Mouse (Mus musculus) liver, embryonic 11.5 days (tissue): ENCODE measurements around the gene Shisa6. TPM values are rescaled to one million over a fixed set of nuclear protein-coding genes. Genes with fewer than 3 reads are reported as not detected.
A peak's percentile ranks its signal among the peaks of the same experiment; 100 is the strongest.

Source experiments
- ATAC-seq: fragments of 200-750 bp; cut with Nextera tagmentation; replicated peaks from 2 replicates; pipeline ENCODE4 v1.8.0; 2017; ENCODE audit warnings: moderate number of reproducible peaks, mild to moderate bottlenecking, moderate TSS enrichment, moderate library complexity; ENCODE audit not compliant: low FRiP score
- DNase-seq: peaks from one replicate; pipeline ENCODE4 v3.0.0-alpha.2; 2017; ENCODE audit warnings: low spot score
- H3K27ac ChIP-seq: fragments of 300-500 bp; sonication (generic); 2 replicates; pipeline ENCODE4 v1.5.1; 2014; ENCODE audit warnings: mild to moderate bottlenecking, low read depth, low read length, control low read depth
- H3K27me3 ChIP-seq: fragments of 300-500 bp; sonication (generic); replicated peaks from 2 replicates; pipeline ENCODE4 v1.6.1; 2014; ENCODE audit warnings: low read length, mixed read lengths; ENCODE audit not compliant: control insufficient read depth, insufficient read depth
- H3K36me3 ChIP-seq: fragments of 300-500 bp; sonication (generic); 2 replicates; pipeline ENCODE4 v1.6.1; 2014; ENCODE audit warnings: mild to moderate bottlenecking, low read length, moderate library complexity, mixed read lengths; ENCODE audit not compliant: control insufficient read depth, insufficient read depth
- H3K4me1 ChIP-seq: fragments of 300-500 bp; sonication (generic); replicated peaks from 2 replicates; pipeline ENCODE4 v1.6.1; 2014; ENCODE audit warnings: low read length, mixed read lengths; ENCODE audit not compliant: control insufficient read depth, insufficient read depth
- H3K4me2 ChIP-seq: fragments of 300-500 bp; sonication (generic); 2 replicates; pipeline ENCODE4 v1.6.1; 2014; ENCODE audit warnings: mild to moderate bottlenecking, control low read depth, moderate library complexity
- H3K4me3 ChIP-seq: fragments of 300-500 bp; sonication (generic); 2 replicates; pipeline ENCODE4 v1.5.1; 2014; ENCODE audit warnings: low read depth, low read length, control low read depth
- H3K9ac ChIP-seq: fragments of 300-500 bp; sonication (generic); 2 replicates; pipeline ENCODE4 v1.6.1; 2014; ENCODE audit warnings: low read depth, low read length, control low read depth
- H3K9me3 ChIP-seq: fragments of 300-500 bp; sonication (generic); 2 replicates; pipeline ENCODE4 v1.6.1; 2016; ENCODE audit warnings: low read length, inconsistent platforms, mixed read lengths; ENCODE audit not compliant: control insufficient read depth
- WGBS: fragments of 180-500 bp; shearing (Covaris S2); extraction: QIAGEN DNeasy Blood & Tissue Kit; methylation state at CpG from one replicate; pipeline ENCODE4 v1.1.7; 2014; 5-methylcytosine and 5-hydroxymethylcytosine counted together
- polyA plus RNA-seq: library from polyadenylated mRNA; unstranded; fragments of >200 nt; fragmentation: Nextera tagmentation; extraction: Ambion mirVana; gene quantifications from 2 replicates; pipeline ENCODE4 v1.2.1, GENCODE M21; 2014

Shisa6 gene
- polyA plus RNA-seq, 1 experiment from 2014 or later, result 0.22 TPM

- Histone ChIP-seq H3K27me3 (no peaks in the 10 kb centered on the region), H3K4me3 (no peak overlapping the region), H3K9ac (no peak overlapping the region), H3K9me3 (no peaks in the 10 kb centered on the region), H3K4me1 (no peaks in the 10 kb centered on the region), H3K4me2 (no peak overlapping the region), H3K27ac (no peak overlapping the region), H3K36me3 (no peaks in the 10 kb centered on the region)
- no peak for DNase-seq
- WGBS, result 87% methylated on average over 7 of the region's 7 CpGs
- ATAC-seq, result no peak
Observed at GRCm38 (mm10) chr11:66312764-66313163, 213.0 kb downstream of the Shisa6 start.

- Histone ChIP-seq H3K4me1 (no peaks in the 10 kb centered on the region), H3K27ac (no peak overlapping the region), H3K27me3 (no peaks in the 10 kb centered on the region), H3K4me3 (no peak overlapping the region), H3K36me3 (no peaks in the 10 kb centered on the region), H3K9me3 (no peaks in the 10 kb centered on the region), H3K9ac (no peak overlapping the region), H3K4me2 (no peak overlapping the region)
- 74% methylated on average over 1 of the region's 1 CpGs for WGBS
- DNase-seq (no peak), ATAC-seq (no peak)
Observed at GRCm38 (mm10) chr11:66304396-66304795, 221.4 kb downstream of the Shisa6 start.

GRCm38 (mm10) chr11:66274707-66275081 lies 251.1 kb downstream of the Shisa6 start:
- Histone ChIP-seq H3K4me3 (no peak overlapping the region), H3K4me2 (no peak overlapping the region), H3K27me3 (no peaks in the 10 kb centered on the region), H3K9me3 (no peaks in the 10 kb centered on the region), H3K27ac (no peak overlapping the region), H3K4me1 (no peaks in the 10 kb centered on the region), H3K36me3 (no peaks in the 10 kb centered on the region), H3K9ac (no peak overlapping the region)
- DNase-seq (no peak), ATAC-seq (no peak)
- WGBS, result 83% methylated on average over 2 of the region's 2 CpGs

GRCm38 (mm10) chr11:66273904-66274706 lies 251.7 kb downstream of the Shisa6 start:
- Histone ChIP-seq H3K4me2 (no peak overlapping the region), H3K27ac (no peak overlapping the region), H3K36me3 (no peaks in the 10 kb centered on the region), H3K4me1 (no peaks in the 10 kb centered on the region), H3K9me3 (no peaks in the 10 kb centered on the region), H3K27me3 (no peaks in the 10 kb centered on the region), H3K9ac (no peak overlapping the region), H3K4me3 (no peak overlapping the region)
- 63% methylated on average over 8 of the region's 8 CpGs for whole genome bisulfite sequencing
- ATAC-seq (no peak), DNase-seq (no peak)

- Histone ChIP-seq H3K36me3 (no peaks in the 10 kb centered on the region), H3K9me3 (no peaks in the 10 kb centered on the region), H3K4me3 (no peak overlapping the region), H3K4me2 (no peak overlapping the region), H3K4me1 (no peaks in the 10 kb centered on the region), H3K27me3 (no peaks in the 10 kb centered on the region), H3K9ac (no peak overlapping the region), H3K27ac (no peak overlapping the region)
- DNase-seq, result no peak
- ATAC-seq, result no peak
- WGBS, result 58% methylated on average over 3 of the region's 3 CpGs
Observed at GRCm38 (mm10) chr11:66267029-66267428, 258.7 kb downstream of the Shisa6 start.

- Histone ChIP-seq H3K4me2 (no peak overlapping the region), H3K36me3 (no peaks in the 10 kb centered on the region), H3K9ac (no peak overlapping the region), H3K4me3 (no peak overlapping the region), H3K4me1 (no peaks in the 10 kb centered on the region), H3K9me3 (no peaks in the 10 kb centered on the region), H3K27ac (no peak overlapping the region), H3K27me3 (no peaks in the 10 kb centered on the region)
- WGBS, result 35% methylated on average over 1 of the region's 1 CpGs
- DNase-seq (no peak), ATAC-seq (no peak)
Observed at GRCm38 (mm10) chr11:66265336-66265990, 260.3 kb downstream of the Shisa6 start.

GRCm38 (mm10) chr11:66260205-66260604 lies 265.6 kb downstream of the Shisa6 start:
- ATAC-seq (no peak), DNase-seq (no peak)
- Histone ChIP-seq H3K27me3 (no peaks in the 10 kb centered on the region), H3K9me3 (no peaks in the 10 kb centered on the region), H3K36me3 (no peaks in the 10 kb centered on the region), H3K27ac (no peak overlapping the region), H3K9ac (no peak overlapping the region), H3K4me2 (no peak overlapping the region), H3K4me3 (no peak overlapping the region), H3K4me1 (no peaks in the 10 kb centered on the region)
- WGBS, result 66% methylated on average over 2 of the region's 2 CpGs

- no peak overlapping the region for H3K4me2 ChIP-seq
- H3K9me3 ChIP-seq, result no peaks in the 10 kb centered on the region
- H3K36me3 ChIP-seq, result no peaks in the 10 kb centered on the region
- H3K4me3 ChIP-seq, result no peak overlapping the region
- WGBS, result 11% methylated on average over 3 of the region's 3 CpGs
- DNase-seq, result peak; percentile 44
- no peaks in the 10 kb centered on the region for H3K4me1 ChIP-seq
- no peaks in the 10 kb centered on the region for H3K27me3 ChIP-seq
- H3K9ac ChIP-seq, result no peak overlapping the region
- no peak overlapping the region for H3K27ac ChIP-seq
- no peak for ATAC-seq
Observed at GRCm38 (mm10) chr11:66258851-66259250, 266.9 kb downstream of the Shisa6 start.

- 86% methylated on average over 5 of the region's 5 CpGs for WGBS
- H3K27ac ChIP-seq, result no peak overlapping the region
- DNase-seq, result no peak
- no peak for ATAC-seq
- H3K9me3 ChIP-seq, result no peaks in the 10 kb centered on the region
- H3K9ac ChIP-seq, result no peak overlapping the region
- H3K4me1 ChIP-seq, result no peaks in the 10 kb centered on the region
- no peak overlapping the region for H3K4me3 ChIP-seq
- no peaks in the 10 kb centered on the region for H3K36me3 ChIP-seq
- H3K4me2 ChIP-seq, result no peak overlapping the region
- no peaks in the 10 kb centered on the region for H3K27me3 ChIP-seq
Observed at GRCm38 (mm10) chr11:66247115-66247514, 278.6 kb downstream of the Shisa6 start.
